Mouse (Mus musculus): Measurements from ENCODE around the gene Ttll5.

- TF ChIP-seq CTCF (IDR thresholded peaks at IDR 0.05; ENCODE audit: extremely low read depth, insufficient read depth, low read length) = no peak
- TF ChIP-seq POLR2A (IDR thresholded peaks at IDR 0.05; ENCODE audit: extremely low read depth, insufficient read depth, low read length) = no peak
Observed at GRCm38 (mm10) chr12:86091601-86092132, 267.2 kb downstream of the Ttll5 start.
